Mouse (Mus musculus) liver, embryonic 15.5 days (tissue): ENCODE results near the gene Dus2. TPM values are rescaled to one million over a fixed set of nuclear protein-coding genes. Genes with fewer than 3 reads are reported as not detected.
"Not testable (repeated sequence)": the region's sequence is repeated elsewhere in the genome, so short reads cannot be mapped to it uniquely, and the experiment has no call there.

ENCODE experiments used
- ATAC-seq: fragments of 200-750 bp; cut with Nextera tagmentation; 2 replicates; pipeline ENCODE4 v1.8.0; 2017; ENCODE audit warnings: moderate number of reproducible peaks, mild to moderate bottlenecking, moderate library complexity; ENCODE audit not compliant: insufficient read depth
- H3K27ac ChIP-seq: fragments of 300-500 bp; sonication (generic); replicated peaks from 2 replicates; pipeline ENCODE4 v1.5.1; 2015; ENCODE audit warnings: mild to moderate bottlenecking, inconsistent platforms
- H3K27me3 ChIP-seq: fragments of 300-500 bp; sonication (generic); 2 replicates; pipeline ENCODE4 v1.6.1; 2015; ENCODE audit warnings: mild to moderate bottlenecking, inconsistent platforms
- H3K36me3 ChIP-seq: fragments of 300-500 bp; sonication (generic); replicated peaks from 2 replicates; pipeline ENCODE4 v1.6.1; 2015; ENCODE audit warnings: moderate library complexity, mild to moderate bottlenecking, inconsistent platforms
- H3K4me1 ChIP-seq: fragments of 300-500 bp; sonication (generic); replicated peaks from 2 replicates; pipeline ENCODE4 v1.6.1; 2015; ENCODE audit warnings: inconsistent platforms
- H3K4me2 ChIP-seq: fragments of 300-500 bp; sonication (generic); 2 replicates; pipeline ENCODE4 v1.6.1; 2015; ENCODE audit warnings: moderate library complexity, mild to moderate bottlenecking, inconsistent platforms
- H3K4me3 ChIP-seq: fragments of 300-500 bp; sonication (generic); replicated peaks from 2 replicates; pipeline ENCODE4 v1.5.1; 2015; ENCODE audit warnings: mild to moderate bottlenecking, inconsistent platforms
- H3K9ac ChIP-seq: fragments of 300-500 bp; sonication (generic); 2 replicates; pipeline ENCODE4 v1.6.1; 2015; ENCODE audit warnings: moderate library complexity, mild to moderate bottlenecking, inconsistent platforms
- H3K9me3 ChIP-seq: fragments of 300-500 bp; sonication (generic); replicated peaks from 2 replicates; pipeline ENCODE4 v1.6.1; 2016; ENCODE audit warnings: inconsistent platforms
- WGBS: fragments of 180-500 bp; shearing (Covaris S2); methylation state at CpG from one replicate; pipeline ENCODE4 v1.1.7; 2015; ENCODE audit warnings: mixed read lengths; ENCODE audit not compliant: insufficient replicate concordance; 5-methylcytosine and 5-hydroxymethylcytosine counted together
- polyA plus RNA-seq: library from polyadenylated mRNA; unstranded; fragments of >200 nt; fragmentation: Nextera tagmentation; extraction: Ambion mirVana; gene quantifications from 2 replicates; pipeline ENCODE4 v1.2.1, GENCODE M21; 2015

Dus2 gene
- polyA plus RNA-seq, 1 experiment from 2014 or later = 10.5 TPM

DNA sequence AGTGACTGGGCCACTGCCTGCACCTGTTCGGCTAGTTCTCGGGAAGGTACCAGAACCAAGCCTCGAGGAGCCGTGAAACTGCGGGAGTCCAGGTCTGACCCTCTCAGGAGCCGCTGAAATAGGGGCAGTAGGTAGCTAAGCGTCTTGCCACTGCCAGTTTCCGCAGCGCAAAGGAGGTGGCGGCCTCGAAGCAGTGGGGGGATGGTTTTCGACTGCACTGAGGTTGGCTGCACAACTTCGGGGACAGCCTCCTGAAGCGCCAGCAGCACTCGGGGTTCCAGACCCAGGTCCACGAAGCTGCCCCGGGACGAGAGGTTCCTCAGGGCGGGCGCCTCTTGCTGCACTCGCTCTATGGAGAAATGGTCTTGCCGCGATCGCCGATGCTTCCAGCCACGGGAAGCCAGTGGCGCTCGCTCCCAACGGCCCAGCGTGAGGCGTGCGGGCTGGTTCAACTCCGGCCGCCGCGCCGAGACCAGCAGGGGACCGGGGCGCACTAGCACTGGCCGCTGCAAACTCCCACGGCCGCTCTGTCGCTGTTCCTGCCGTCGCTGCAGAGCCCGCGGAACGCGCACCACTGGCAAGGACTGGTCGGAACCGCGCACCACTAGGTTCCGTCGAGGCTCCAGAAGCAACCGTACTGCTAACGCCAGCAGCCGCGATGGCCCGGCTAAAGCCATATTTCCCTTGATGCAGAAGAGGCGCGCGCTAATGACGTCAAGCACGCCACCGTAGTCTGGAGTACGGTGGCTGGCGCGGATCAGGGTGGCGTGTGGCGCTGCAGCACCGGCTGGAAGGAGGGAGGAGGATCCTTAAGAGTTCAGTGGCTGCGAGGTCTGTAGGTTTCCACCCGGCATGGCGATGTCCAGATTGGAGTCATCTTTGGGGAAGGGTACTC, 19.9 kb downstream of the Dus2 start:
- Histone ChIP-seq H3K4me2 (peak overlapping the region; percentile 98), H3K27me3 (no peaks in the 10 kb centered on the region), H3K9me3 (no peaks in the 10 kb centered on the region), H3K27ac (peak overlapping the region; percentile 86), H3K9ac (peak overlapping the region; percentile 85), H3K4me1 (peaks cover 58% of the 10 kb centered on the region), H3K4me3 (peak overlapping the region; percentile 76), H3K36me3 (0 out of 2 replicates have a peak, but pooled peaks cover 4% of the 10 kb centered on the region)
- under 1% methylated on average over 74 of the region's 74 CpGs for WGBS
- peak; percentile 90 for ATAC-seq

DNA sequence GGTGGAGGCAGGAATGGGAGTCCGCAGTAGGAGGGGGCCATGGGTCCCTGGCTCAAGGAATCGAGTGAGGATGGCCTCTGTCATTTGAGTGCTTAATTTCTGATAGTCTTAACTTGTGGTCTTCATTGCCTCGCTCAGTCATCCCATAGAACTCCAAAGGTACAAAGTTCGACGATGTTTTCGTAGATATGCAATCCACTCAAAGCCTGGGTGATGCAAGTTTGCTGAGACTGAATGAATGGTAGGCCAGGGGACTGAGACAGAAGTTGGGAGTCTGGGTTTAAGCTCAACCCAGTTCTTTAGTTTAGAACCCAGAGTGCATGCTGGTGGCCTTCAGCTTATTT, 20.5 kb downstream of the Dus2 start, which contains the start of gene Ddx28:
Ddx28 (minus strand) TSS at position 240 of the 344 bp plus-strand sequence.
- Histone ChIP-seq H3K4me1 (peaks cover 65% of the 10 kb centered on the region), H3K36me3 (0 out of 2 replicates have a peak, but pooled peaks cover 9% of the 10 kb centered on the region), H3K27me3 (no peaks in the 10 kb centered on the region), H3K27ac (peak within 1 kb of the TSS; percentile 86), H3K4me3 (peak within 1 kb of the TSS; percentile 76), H3K9me3 (no peaks in the 10 kb centered on the region), H3K4me2 (peak within 1 kb of the TSS; percentile 98), H3K9ac (peak within 1 kb of the TSS; percentile 85)
- WGBS = 0% methylated on average over 6 of the region's 6 CpGs
- peak; percentile 47 for ATAC-seq

DNA sequence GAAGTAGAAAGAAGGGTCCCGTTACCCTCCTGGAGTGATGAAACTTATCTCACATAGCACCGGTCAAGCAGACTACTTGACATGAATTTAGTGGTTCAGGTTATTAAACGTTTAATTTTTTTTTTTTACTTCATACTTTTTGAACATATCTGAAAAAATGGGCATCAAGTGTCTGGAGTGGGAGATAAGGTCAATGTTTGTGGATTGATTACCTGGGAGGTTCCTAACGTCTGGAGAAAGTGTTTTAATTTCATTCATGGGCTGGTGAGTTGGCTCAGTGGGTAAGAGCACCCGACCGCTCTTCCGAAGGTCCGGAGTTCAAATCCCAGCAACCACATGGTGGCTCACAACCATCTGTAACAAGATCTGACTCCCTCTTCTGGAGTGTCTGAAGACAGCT, 21.1 kb downstream of the Dus2 start:
- H3K27me3 ChIP-seq, H3K9me3 ChIP-seq, ATAC-seq, H3K36me3 ChIP-seq: not testable (repeated sequence)
- peak overlapping the region; percentile 86 for H3K27ac ChIP-seq
- peak overlapping the region; percentile 85; the same call in 1 of the 2 replicates for H3K9ac ChIP-seq
- H3K4me2 ChIP-seq = peak overlapping the region; percentile 98
- H3K4me1 ChIP-seq = peaks cover 66% of the 10 kb centered on the region
- H3K4me3 ChIP-seq = peak overlapping the region; percentile 76
- WGBS = 37% methylated on average over 8 of the region's 8 CpGs

DNA sequence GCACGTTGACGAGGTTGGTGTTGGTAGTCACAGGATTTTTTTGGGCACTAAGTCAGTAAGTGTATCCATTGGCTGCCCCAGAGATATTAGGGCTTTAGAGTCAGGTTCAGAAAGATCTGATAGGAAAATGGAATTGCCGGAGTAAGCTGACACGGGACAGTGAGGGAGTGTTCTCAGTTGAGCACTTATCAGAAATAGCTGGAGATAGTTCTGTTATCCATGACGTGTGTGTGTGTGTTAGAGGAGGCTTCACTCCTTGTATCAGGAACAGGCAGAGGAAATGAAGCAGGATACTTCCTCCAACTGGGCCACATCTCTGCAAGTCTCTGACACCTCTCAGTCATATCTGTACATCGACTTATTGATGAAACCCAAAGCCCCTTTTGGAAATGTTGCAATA, 25.1 kb downstream of the Dus2 start:
- Histone ChIP-seq H3K9me3 (no peaks in the 10 kb centered on the region), H3K4me1 (peaks cover 53% of the 10 kb centered on the region), H3K9ac (no peak overlapping the region), H3K27me3 (no peaks in the 10 kb centered on the region), H3K27ac (no peak overlapping the region; the same call in 1 of the 2 replicates), H3K4me2 (no peak overlapping the region), H3K4me3 (no peak overlapping the region), H3K36me3 (peaks cover 18% of the 10 kb centered on the region)
- 53% methylated on average over 6 of the region's 6 CpGs for WGBS
- no peak for ATAC-seq

DNA sequence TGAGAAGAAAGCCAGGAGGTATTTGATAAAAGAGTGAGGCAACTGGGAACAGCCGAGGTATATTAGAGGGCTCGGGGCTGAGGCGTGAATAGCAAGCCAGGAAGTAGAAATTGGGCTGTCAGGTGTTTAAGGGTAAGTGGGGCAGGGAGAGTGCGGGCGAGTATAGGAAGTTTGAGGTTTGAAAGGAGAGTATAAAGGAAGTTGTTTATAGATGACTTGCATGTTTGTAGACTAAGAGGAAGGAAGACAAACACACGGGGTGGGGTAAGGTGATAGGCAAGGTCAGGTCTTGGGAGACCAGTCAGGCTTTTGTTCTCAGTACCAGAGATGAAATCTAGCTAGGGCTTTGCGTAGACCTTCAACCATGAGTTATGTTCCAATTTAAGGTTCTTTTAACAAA, 26.0 kb downstream of the Dus2 start:
- no peak overlapping the region for H3K9ac ChIP-seq
- H3K4me3 ChIP-seq = no peak overlapping the region
- H3K4me2 ChIP-seq = no peak overlapping the region
- no peaks in the 10 kb centered on the region for H3K27me3 ChIP-seq
- peaks cover 18% of the 10 kb centered on the region for H3K36me3 ChIP-seq
- WGBS = 54% methylated on average over 7 of the region's 7 CpGs
- H3K4me1 ChIP-seq = peaks cover 45% of the 10 kb centered on the region
- no peak overlapping the region for H3K27ac ChIP-seq
- no peaks in the 10 kb centered on the region for H3K9me3 ChIP-seq
- ATAC-seq = no peak

DNA sequence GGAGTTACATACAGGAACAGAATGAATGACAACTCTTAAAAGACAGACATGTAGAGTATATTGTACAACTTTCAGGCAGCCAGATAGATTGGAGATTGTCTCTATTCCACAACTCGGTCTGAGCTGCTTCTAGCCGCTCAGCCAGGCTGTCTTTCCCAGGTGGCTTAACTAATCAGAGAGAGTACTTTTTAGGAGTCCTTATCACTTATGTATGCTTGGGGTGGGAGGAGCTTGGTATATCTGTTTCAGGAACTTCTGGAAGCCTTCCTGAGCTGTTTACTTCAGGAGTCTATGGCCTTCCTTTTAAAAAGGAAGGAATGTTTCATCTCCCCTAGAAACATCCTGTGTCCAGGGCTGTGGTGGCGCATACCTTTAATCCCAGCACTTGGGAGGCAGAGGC, 26.9 kb downstream of the Dus2 start:
- no peaks in the 10 kb centered on the region for H3K9me3 ChIP-seq
- 0 out of 2 replicates have a peak, but pooled peaks have one; percentile 19 for ATAC-seq
- peaks cover 18% of the 10 kb centered on the region for H3K36me3 ChIP-seq
- H3K4me2 ChIP-seq = 0 out of 2 replicates have a peak overlapping the region, but pooled peaks have one; percentile 4
- peak overlapping the region; percentile 31; the same call in 1 of the 2 replicates for H3K27ac ChIP-seq
- H3K9ac ChIP-seq = no peak overlapping the region
- WGBS = 47% methylated on average over 3 of the region's 3 CpGs
- no peak overlapping the region for H3K4me3 ChIP-seq
- peaks cover 38% of the 10 kb centered on the region for H3K4me1 ChIP-seq
- H3K27me3 ChIP-seq = no peaks in the 10 kb centered on the region

DNA sequence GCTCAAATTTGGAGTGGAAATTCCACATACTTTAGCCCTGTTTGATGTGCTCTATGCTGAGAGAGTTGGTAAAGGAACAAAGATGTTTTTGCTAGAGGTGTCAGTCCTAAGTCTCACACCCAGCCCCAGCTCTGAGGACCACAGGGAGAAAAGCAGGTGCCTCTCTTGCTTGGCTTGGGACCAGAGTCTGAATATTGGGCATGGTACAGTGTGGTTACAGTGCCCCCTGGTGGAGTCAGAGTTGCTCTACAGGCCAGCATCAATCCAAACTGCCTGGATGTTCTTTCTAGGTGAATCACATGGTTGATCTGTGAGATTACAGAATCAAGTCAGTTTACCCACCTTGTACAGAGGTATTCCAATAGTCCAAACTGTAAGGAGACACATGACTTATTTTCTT, 31.3 kb downstream of the Dus2 start:
- no peak overlapping the region for H3K4me2 ChIP-seq
- no peak; the same call in 1 of the 2 replicates for ATAC-seq
- no peaks in the 10 kb centered on the region for H3K9me3 ChIP-seq
- H3K4me1 ChIP-seq = peaks cover 11% of the 10 kb centered on the region
- H3K4me3 ChIP-seq = no peak overlapping the region
- H3K9ac ChIP-seq = no peak overlapping the region
- peaks cover 20% of the 10 kb centered on the region for H3K36me3 ChIP-seq
- H3K27me3 ChIP-seq = no peaks in the 10 kb centered on the region
- no peak overlapping the region for H3K27ac ChIP-seq

DNA sequence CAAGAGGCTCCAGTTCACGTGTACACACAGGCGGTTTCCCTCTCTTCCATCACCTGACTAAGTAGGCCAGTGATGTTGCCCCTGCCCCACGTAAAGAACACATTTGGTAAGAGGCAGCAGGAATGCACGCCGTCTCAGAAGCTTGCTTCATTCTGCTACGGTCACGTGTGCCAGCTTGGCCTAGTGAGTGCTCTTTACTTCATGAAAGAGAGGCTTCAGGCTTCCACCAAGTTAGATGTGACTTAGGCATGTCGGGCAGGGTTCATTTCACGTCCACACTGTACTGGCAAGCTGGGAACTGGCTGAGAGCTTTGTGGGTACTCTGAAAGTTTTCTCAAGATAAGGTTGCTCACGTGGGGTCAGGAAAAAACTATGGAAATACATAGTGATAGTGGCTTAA, 47.6 kb downstream of the Dus2 start:
- H3K9ac ChIP-seq = no peak overlapping the region
- H3K36me3 ChIP-seq = peaks cover 15% of the 10 kb centered on the region; the same call in 1 of the 2 replicates
- no peaks in the 10 kb centered on the region for H3K27me3 ChIP-seq
- 72% methylated on average over 10 of the region's 10 CpGs for WGBS
- no peak for ATAC-seq
- H3K4me2 ChIP-seq = no peak overlapping the region
- no peak overlapping the region for H3K4me3 ChIP-seq
- H3K27ac ChIP-seq = no peak overlapping the region
- H3K9me3 ChIP-seq = no peaks in the 10 kb centered on the region
- H3K4me1 ChIP-seq = peaks cover 7% of the 10 kb centered on the region; the same call in 1 of the 2 replicates

DNA sequence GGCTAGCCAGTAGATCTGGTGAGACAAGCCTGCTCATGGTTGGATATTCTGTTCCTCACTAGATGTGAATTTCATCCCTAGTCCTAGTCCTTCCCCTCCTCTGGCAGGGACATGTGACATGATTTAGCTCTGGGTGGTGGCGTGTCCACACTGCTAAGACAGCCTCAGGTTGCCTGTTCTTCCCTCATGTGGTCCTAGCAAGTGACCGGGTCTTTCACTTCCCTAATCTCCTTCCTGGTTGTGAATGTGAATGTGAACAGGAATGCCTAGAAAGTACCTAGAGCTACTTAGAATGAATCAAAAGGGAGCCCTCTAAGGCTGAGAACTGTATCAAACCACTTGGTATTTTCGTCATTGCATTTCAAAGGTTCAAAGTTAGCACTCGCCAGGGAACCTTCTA, 48.5 kb downstream of the Dus2 start:
- Histone ChIP-seq H3K4me1 (peaks cover 12% of the 10 kb centered on the region), H3K4me3 (no peak overlapping the region), H3K9me3 (no peaks in the 10 kb centered on the region), H3K9ac (no peak overlapping the region), H3K36me3 (peaks cover 18% of the 10 kb centered on the region; the same call in 1 of the 2 replicates), H3K27me3 (no peaks in the 10 kb centered on the region), H3K4me2 (no peak overlapping the region), H3K27ac (no peak overlapping the region)
- ATAC-seq = no peak
- 53% methylated on average over 4 of the region's 4 CpGs for WGBS

DNA sequence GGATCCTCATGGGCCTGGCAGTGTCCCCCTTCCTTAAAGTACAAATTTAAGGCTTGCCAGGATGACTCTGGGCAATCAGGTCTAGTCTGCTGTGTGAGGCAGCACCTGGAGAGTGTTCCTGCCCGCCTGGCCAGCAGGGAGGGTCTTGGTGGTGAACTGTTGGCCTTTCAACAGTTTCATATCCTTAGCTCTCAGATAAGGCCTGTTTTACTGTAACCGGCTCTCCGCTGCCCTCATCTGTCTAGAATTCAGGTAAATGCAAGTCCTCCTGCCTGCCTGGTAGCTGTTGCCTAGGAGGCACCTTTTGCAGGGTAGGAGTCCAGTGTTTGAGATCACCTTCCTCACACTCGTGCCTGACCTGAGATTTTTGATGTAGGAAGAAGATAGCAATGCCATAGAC, 49.1 kb downstream of the Dus2 start:
- ATAC-seq = no peak
- H3K9ac ChIP-seq = no peak overlapping the region
- 60% methylated on average over 4 of the region's 4 CpGs for WGBS

DNA sequence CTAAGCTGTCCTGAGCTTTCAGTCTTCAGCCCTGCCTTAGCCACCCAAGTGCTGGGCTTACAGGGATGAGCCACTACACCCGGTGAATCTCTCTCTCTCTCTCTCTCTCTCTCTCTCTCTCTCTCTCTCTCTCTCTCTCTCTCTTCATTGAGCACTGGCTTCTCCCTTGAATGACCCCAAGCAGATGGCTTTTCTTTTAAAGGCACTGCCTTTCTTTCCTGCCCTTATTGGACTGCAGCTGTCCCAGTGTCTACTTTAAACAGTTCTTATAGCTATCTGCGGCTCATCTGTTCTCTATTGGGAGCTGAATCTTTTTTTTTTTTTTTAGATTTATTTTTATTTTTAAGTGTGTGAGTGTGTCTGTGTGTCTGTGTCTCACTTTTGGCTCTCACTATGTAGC, 51.9 kb downstream of the Dus2 start:
- Histone ChIP-seq H3K4me1 (peaks cover 27% of the 10 kb centered on the region), H3K4me3 (no peak overlapping the region), H3K4me2 (no peak overlapping the region), H3K27me3 (no peaks in the 10 kb centered on the region), H3K9ac (no peak overlapping the region), H3K36me3 (peaks cover 22% of the 10 kb centered on the region), H3K27ac (no peak overlapping the region), H3K9me3 (no peaks in the 10 kb centered on the region)
- 77% methylated on average over 2 of the region's 2 CpGs for WGBS
- no peak for ATAC-seq

More for the DNA sequence above, 49.1 kb downstream of the Dus2 start:
- Histone ChIP-seq H3K4me3 (no peak overlapping the region), H3K4me2 (no peak overlapping the region), H3K27ac (no peak overlapping the region), H3K36me3 (peaks cover 23% of the 10 kb centered on the region), H3K9me3 (no peaks in the 10 kb centered on the region), H3K27me3 (no peaks in the 10 kb centered on the region), H3K4me1 (peaks cover 12% of the 10 kb centered on the region)
